Mouse (Mus musculus): Measurements from ENCODE around the gene Stam. TPM values are rescaled to one million over a fixed set of nuclear protein-coding genes. Genes with fewer than 3 reads are reported as not detected.
A peak's percentile ranks its signal among the peaks of the same experiment; 100 is the strongest.
"Not testable (repeated sequence)": the region's sequence is repeated elsewhere in the genome, so short reads cannot be mapped to it uniquely, and the experiment has no call there.

Gene Stam
- polyA plus RNA-seq, 1 experiment = 10.3 TPM

DNA sequence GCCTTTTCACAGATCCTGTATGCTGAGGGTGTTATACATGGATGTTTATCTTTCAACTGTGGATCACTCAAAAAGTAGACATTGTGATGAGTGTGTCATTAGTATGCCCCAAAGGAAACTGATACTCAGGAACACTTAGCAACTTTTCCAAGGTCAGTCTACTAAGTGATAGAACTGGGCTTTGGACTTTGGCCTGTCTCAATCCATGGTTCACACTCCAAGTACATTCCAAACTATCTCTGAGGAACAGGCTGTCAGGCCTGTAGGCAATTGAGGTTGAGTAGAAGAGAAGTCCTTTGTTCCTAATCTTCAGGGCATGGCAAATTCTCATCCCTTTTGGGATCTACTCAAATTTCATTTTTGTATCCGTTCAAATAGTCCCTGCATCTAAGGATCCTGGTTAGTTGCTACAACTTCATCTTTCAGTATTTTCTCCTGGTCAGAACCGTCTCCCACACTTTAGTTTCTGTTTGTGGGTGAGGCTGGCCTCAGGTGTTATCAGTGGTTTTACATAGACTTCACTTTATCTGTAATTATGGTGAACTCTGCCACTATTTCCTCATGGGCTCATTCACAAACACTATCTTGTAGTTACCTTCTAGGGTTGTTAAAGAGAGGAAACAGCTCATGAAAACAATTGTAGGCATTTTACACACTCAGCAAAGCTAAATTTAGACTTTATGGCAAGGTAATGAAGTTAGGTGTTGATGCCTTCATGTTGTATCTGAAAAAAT lies 102.7 kb downstream of the Stam start:
- DNase-seq (ENCODE audit: low read depth, low spot score) = peak; percentile 86
- 38% methylated on average over 2 of the region's 2 CpGs for WGBS

DNA sequence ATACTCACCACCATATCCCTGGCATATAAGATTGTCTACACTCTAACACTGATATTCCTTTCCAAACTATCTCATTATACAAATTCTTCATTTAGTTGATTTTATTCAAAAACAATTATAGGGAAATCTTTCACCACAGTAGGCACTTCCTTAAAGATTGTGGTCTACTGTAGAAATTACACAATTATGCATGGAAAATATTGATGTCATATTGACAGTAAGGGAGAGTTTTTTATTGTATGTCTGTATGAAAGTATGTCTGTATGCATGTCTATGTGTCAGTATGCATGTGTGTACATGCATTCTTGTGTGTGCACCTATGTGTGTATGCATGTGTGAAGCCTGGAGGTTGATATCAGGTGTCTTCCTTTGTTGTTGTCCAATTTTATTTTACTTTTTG lies 110.5 kb downstream of the Stam start:
- no peak for DNase-seq (ENCODE audit: low read depth, low spot score)

DNA sequence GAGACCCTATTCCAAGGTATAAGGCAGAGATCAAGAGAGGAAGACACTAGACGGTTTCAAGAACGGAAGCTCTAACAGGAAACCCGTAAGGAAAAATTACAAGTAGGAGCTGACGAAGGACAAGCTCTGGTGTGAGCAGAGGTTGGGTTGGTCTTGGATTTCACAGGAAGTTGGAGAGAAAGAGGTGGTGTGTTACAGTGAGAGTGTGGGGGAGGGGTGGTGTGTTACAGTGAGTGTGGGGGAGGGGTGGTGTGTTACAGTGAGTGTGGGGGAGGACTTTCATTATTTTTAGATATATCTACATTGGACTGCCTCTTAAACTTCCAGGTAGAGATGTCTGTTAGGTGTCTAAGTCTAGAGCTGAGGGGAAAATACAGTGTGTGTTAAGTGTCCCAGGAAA lies 116.8 kb downstream of the Stam start:
- no peak for DNase-seq (ENCODE audit: low read depth, low spot score)
- WGBS = 79% methylated on average over 4 of the region's 4 CpGs

DNA sequence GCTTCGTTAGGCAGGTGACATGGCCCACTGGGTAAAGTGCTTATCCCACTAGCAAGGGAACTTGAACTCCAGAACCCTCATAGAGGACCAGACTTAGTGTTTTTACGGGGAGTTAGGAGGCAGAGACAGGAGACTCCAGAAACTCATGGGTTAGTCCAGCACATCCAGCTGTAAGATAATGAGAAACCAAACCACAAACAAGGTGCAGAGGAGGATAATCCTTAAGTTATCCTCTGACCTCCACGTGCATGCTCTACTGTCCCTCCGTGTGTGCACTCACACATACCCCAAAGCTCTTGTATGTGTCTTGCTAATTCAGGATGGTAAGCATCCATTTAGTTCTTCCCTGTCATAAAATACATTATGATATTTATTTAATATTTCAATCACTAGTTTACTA lies 117.7 kb downstream of the Stam start:
- no peak for DNase-seq (ENCODE audit: low read depth, low spot score)
- whole genome bisulfite sequencing = 86% methylated on average over 4 of the region's 4 CpGs

DNA sequence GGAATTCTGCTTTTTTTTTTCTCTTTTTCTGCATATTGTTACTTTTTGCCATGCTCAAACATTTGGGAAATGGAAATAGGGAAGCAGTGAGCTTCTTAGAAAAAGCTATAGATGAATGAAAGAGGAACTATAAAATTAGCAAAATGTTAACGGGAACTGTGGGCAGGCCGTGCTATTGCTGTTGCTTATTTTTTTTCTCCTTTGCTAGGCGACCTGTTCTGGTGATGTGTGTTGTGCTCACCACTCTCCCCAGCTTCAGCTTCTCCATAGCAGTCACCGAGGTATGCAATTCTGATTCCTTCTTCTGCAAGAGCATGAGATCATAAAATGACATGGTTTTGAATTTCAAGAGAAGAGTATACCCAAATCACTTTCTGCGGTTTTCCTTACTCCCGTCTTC lies 118.1 kb downstream of the Stam start:
- DNase-seq (ENCODE audit: low read depth, low spot score) = no peak
- WGBS = 80% methylated on average over 6 of the region's 6 CpGs

DNA sequence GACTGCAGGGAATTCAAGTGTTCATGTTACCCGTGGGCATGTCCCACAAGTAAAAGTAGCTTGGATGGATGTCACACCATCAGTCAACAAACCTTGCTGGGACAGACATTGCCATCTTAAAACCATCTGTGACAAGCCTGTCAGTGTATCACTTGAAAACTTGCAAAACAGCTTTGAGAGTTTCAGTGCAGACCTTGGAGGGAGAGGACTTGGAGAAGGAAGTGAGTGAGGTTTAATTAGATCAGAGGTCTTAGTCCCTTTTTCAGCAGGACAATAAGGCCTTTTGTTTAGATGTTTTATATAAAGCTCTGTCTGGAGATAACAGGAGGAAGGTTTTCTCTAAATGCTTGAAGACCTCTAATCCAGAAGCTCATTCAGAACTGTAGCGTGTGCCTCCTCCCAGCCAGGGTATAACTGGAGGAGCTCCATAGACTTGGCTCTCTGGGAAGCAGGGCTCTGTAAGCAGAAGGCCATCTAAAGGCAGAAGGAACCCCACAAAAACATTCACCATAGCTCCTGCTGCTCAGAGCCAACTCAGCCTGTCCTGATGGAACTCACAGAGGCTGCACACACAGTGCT lies 124.5 kb downstream of the Stam start:
- WGBS = 17% methylated on average over 1 of the region's 2 CpGs
- not testable (repeated sequence) for DNase-seq (ENCODE audit: low read depth, low spot score)

Other genes starting within 250 kb of the Stam start
- gene Hacd1, start 18.0 kb upstream of the Stam start, polyA plus RNA-seq (2012; rRNA removed) = 53.9 and 55.2 TPM in 2 replicates
- 33.7 and 70.3 TPM in 2 replicates for gene Tmem236, start 100.4 kb downstream of the Stam start, polyA plus RNA-seq (2012; rRNA removed)
- 1.5 and 2.1 TPM in 2 replicates for gene Mrc1, start 155.3 kb downstream of the Stam start, polyA plus RNA-seq (2012; rRNA removed)